ENCODE assay signal across 7 mouse cellular contexts in the genomic region with DNA sequence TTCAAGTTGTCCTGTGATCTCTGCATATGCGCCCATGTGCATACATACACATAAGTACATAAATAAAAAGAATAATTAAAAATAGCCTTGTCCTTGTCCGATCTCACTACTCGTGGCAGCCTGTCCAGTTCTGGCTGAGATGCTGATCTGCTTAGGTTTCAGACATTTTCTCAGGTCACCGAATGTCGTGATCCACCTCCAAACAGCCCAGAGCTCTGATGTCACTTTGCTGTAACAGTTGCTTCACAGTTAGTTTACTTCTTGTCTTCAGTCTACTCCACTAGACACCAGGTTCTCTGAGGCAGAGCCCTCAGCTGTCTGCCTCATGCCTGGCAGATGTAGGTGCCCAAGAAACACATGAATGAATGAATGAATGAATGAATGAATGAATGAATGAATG. TPM values are rescaled to one million over a fixed set of nuclear protein-coding genes. Genes with fewer than 3 reads are reported as not detected.
A peak's percentile ranks its signal among the peaks of the same experiment; 100 is the strongest.
DNase-seq lines count a peak whose midpoint lies in the region; ATAC-seq lines count a peak whose summit lies in the region.

No protein-coding gene starts in this region.

- peak overlapping the region; percentile 61 for H3K9ac ChIP-seq in lung, embryonic 16.5 days (ENCODE audit: low read length)
- no peak overlapping the region for H3K9ac ChIP-seq in forebrain, embryonic 12.5 days
- peak overlapping the region; percentile 53 for H3K9ac ChIP-seq in liver, embryonic 13.5 days
- H3K9ac ChIP-seq in stomach, embryonic 16.5 days (ENCODE audit: low read length) = peak overlapping the region; percentile 37

- H3K36me3 ChIP-seq in lung, embryonic 16.5 days (ENCODE audit: control insufficient read depth, insufficient read depth, low read length) = no peaks in the 10 kb centered on the region
- no peaks in the 10 kb centered on the region for H3K36me3 ChIP-seq in forebrain, embryonic 12.5 days (replicated peaks)
- H3K36me3 ChIP-seq in liver, embryonic 13.5 days = no peaks in the 10 kb centered on the region
- no peaks in the 10 kb centered on the region for H3K36me3 ChIP-seq in stomach, embryonic 16.5 days (ENCODE audit: control insufficient read depth, insufficient read depth, low read length)

- peak overlapping the region; percentile 94 for H3K27ac ChIP-seq in lung, embryonic 16.5 days (ENCODE audit: low read length)
- no peak overlapping the region for H3K27ac ChIP-seq in forebrain, embryonic 12.5 days
- peak overlapping the region; percentile 47 for H3K27ac ChIP-seq in liver, embryonic 13.5 days
- H3K27ac ChIP-seq in stomach, embryonic 16.5 days (ENCODE audit: low read length) = peak overlapping the region; percentile 92

- peak overlapping the region; percentile 77 for H3K4me2 ChIP-seq in lung, embryonic 16.5 days (ENCODE audit: low read depth, low read length)
- peak overlapping the region; percentile 47 for H3K4me2 ChIP-seq in forebrain, embryonic 12.5 days
- peak overlapping the region; percentile 65 for H3K4me2 ChIP-seq in liver, embryonic 13.5 days
- H3K4me2 ChIP-seq in stomach, embryonic 16.5 days (ENCODE audit: low read depth, low read length) = peak overlapping the region; percentile 44

- no peak for DNase-seq in lung, postnatal 4 days
- DNase-seq in liver, embryonic 13.5 days = no peak
- DNase-seq in adrenal gland, adult (ENCODE audit: inconsistent age in 2 of 2, low spot score in 1 of 2) = no peak
- no peak for DNase-seq in adrenal gland, postnatal 4 days (ENCODE audit: low spot score in 2 of 2)

- H3K4me1 ChIP-seq in lung, embryonic 16.5 days (replicated peaks; ENCODE audit: control insufficient read depth, insufficient read depth, low read length) = peaks cover 27% of the 10 kb centered on the region
- H3K4me1 ChIP-seq in forebrain, embryonic 12.5 days = peaks cover 23% of the 10 kb centered on the region
- peaks cover 20% of the 10 kb centered on the region for H3K4me1 ChIP-seq in liver, embryonic 13.5 days (replicated peaks)
- H3K4me1 ChIP-seq in stomach, embryonic 16.5 days (ENCODE audit: control insufficient read depth, insufficient read depth, low read length) = peaks cover 28% of the 10 kb centered on the region

- WGBS in lung, embryonic 16.5 days = 39% methylated on average over 5 of the region's 5 CpGs
- WGBS in forebrain, embryonic 12.5 days = 72% methylated on average over 5 of the region's 5 CpGs
- WGBS in liver, embryonic 13.5 days (ENCODE audit: insufficient replicate concordance) = 38% methylated on average over 5 of the region's 5 CpGs
- 50% methylated on average over 5 of the region's 5 CpGs for WGBS in stomach, embryonic 16.5 days

- peaks cover 3% of the 10 kb centered on the region; the same call in 1 of the 2 replicates for H3K9me3 ChIP-seq in lung, embryonic 16.5 days (ENCODE audit: control insufficient read depth, low read length)
- H3K9me3 ChIP-seq in forebrain, embryonic 12.5 days = no peaks in the 10 kb centered on the region
- H3K9me3 ChIP-seq in liver, embryonic 13.5 days (replicated peaks) = no peaks in the 10 kb centered on the region
- H3K9me3 ChIP-seq in stomach, embryonic 16.5 days (replicated peaks; ENCODE audit: control insufficient read depth, low read length) = no peaks in the 10 kb centered on the region

- H3K4me3 ChIP-seq in lung, embryonic 16.5 days (ENCODE audit: low read length) = peak overlapping the region; percentile 52
- no peak overlapping the region for H3K4me3 ChIP-seq in forebrain, embryonic 12.5 days (replicated peaks)
- peak overlapping the region; percentile 56 for H3K4me3 ChIP-seq in liver, embryonic 13.5 days (replicated peaks)
- peak overlapping the region; percentile 37 for H3K4me3 ChIP-seq in stomach, embryonic 16.5 days (replicated peaks; ENCODE audit: low read length)

- ATAC-seq in lung, embryonic 16.5 days (ENCODE audit: low read depth) = no peak
- ATAC-seq in forebrain, embryonic 12.5 days (ENCODE audit: low FRiP score) = no peak
- no peak for ATAC-seq in liver, embryonic 13.5 days (ENCODE audit: low read depth)
- no peak for ATAC-seq in stomach, embryonic 16.5 days (ENCODE audit: insufficient read depth, low FRiP score)

- no peaks in the 10 kb centered on the region for H3K27me3 ChIP-seq in lung, embryonic 16.5 days (ENCODE audit: control insufficient read depth, insufficient read depth, low read depth, low read length)
- peaks cover 13% of the 10 kb centered on the region for H3K27me3 ChIP-seq in forebrain, embryonic 12.5 days
- H3K27me3 ChIP-seq in liver, embryonic 13.5 days = peaks cover 25% of the 10 kb centered on the region
- H3K27me3 ChIP-seq in stomach, embryonic 16.5 days (ENCODE audit: control insufficient read depth, insufficient read depth, low read length) = no peaks in the 10 kb centered on the region; the same call in 1 of the 2 replicates

RNA-seq across cellular contexts. Expression of a gene that starts 9.6 kb away (rescaled TPM):
- polyA plus RNA-seq in lung, embryonic 16.5 days (2015; fragmentation: Nextera tagmentation; extraction: Ambion mirVana) = 1.1 and 1.5 TPM in 2 replicates
- polyA plus RNA-seq in forebrain, embryonic 12.5 days (2016; fragmentation: Nextera tagmentation; extraction: Ambion mirVana) = 2.3 and 2.7 TPM in 2 replicates
- 0.12 and 0.13 TPM in 2 replicates for polyA plus RNA-seq in liver, embryonic 13.5 days (2015; fragmentation: Nextera tagmentation; extraction: Ambion mirVana)
- polyA plus RNA-seq in stomach, embryonic 16.5 days (2015; fragmentation: Nextera tagmentation; extraction: Ambion mirVana) = 0.56 and 0.83 TPM in 2 replicates
- 10 to 100 TPM; 10.6 to 11.6 TPM for total RNA-seq in adrenal gland, postnatal 4 days (2021)

RNA-seq across cellular contexts. Expression of a gene that starts 48.6 kb away (rescaled TPM):
- 163 TPM in 2 replicates for polyA plus RNA-seq in lung, embryonic 16.5 days (2015; fragmentation: Nextera tagmentation; extraction: Ambion mirVana)
- 131 and 144 TPM in 2 replicates for polyA plus RNA-seq in forebrain, embryonic 12.5 days (2016; fragmentation: Nextera tagmentation; extraction: Ambion mirVana)
- 142 and 147 TPM in 2 replicates for polyA plus RNA-seq in liver, embryonic 13.5 days (2015; fragmentation: Nextera tagmentation; extraction: Ambion mirVana)
- 138 and 146 TPM in 2 replicates for polyA plus RNA-seq in stomach, embryonic 16.5 days (2015; fragmentation: Nextera tagmentation; extraction: Ambion mirVana)
- 100 to 1,000 TPM; 165 to 169 TPM for total RNA-seq in adrenal gland, postnatal 4 days (2021)

RNA-seq across cellular contexts. Expression of a gene that starts 48.8 kb away (rescaled TPM):
- 39.3 and 42.4 TPM in 2 replicates for polyA plus RNA-seq in lung, embryonic 16.5 days (2015; fragmentation: Nextera tagmentation; extraction: Ambion mirVana)
- polyA plus RNA-seq in forebrain, embryonic 12.5 days (2016; fragmentation: Nextera tagmentation; extraction: Ambion mirVana) = 22.5 and 23.0 TPM in 2 replicates
- polyA plus RNA-seq in liver, embryonic 13.5 days (2015; fragmentation: Nextera tagmentation; extraction: Ambion mirVana) = 20.5 and 23.9 TPM in 2 replicates
- polyA plus RNA-seq in stomach, embryonic 16.5 days (2015; fragmentation: Nextera tagmentation; extraction: Ambion mirVana) = 27.7 and 29.0 TPM in 2 replicates
- total RNA-seq in adrenal gland, postnatal 4 days (2021) = 10 to 100 TPM; 77.6 to 90.3 TPM
